Mouse (Mus musculus) embryonic fibroblast, embryonic 13.5 days (primary cell): ENCODE data around the gene Myo9a. TPM values are rescaled to one million over a fixed set of nuclear protein-coding genes. Genes with fewer than 3 reads are reported as not detected.
"Not testable (repeated sequence)": the region's sequence is repeated elsewhere in the genome, so short reads cannot be mapped to it uniquely, and the experiment has no call there.

Source experiments
- H3K27ac ChIP-seq: 2 replicates; pipeline ENCODE4 v1.5.1; 2012; ENCODE audit warnings: low read length, control low read depth, inconsistent platforms; ENCODE audit not compliant: insufficient read depth
- H3K4me1 ChIP-seq: 2 replicates; pipeline ENCODE4 v1.6.1; 2011; ENCODE audit warnings: low read length; ENCODE audit not compliant: control insufficient read depth, insufficient read depth
- H3K4me3 ChIP-seq: 2 replicates; pipeline ENCODE4 v1.5.1; 2011; ENCODE audit warnings: mild to moderate bottlenecking, control low read depth, low read length; ENCODE audit not compliant: insufficient read depth
- CTCF ChIP-seq: IDR thresholded peaks from 2 replicates; pipeline ENCODE4 v1.5.1; 2011; ENCODE audit warnings: mild to moderate bottlenecking, control low read depth, low read length, moderate library complexity, borderline replicate concordance; ENCODE audit not compliant: insufficient read depth
- POLR2A ChIP-seq: IDR thresholded peaks from 2 replicates; pipeline ENCODE4 v1.6.1; 2011; ENCODE audit warnings: low read depth, mild to moderate bottlenecking, control low read depth, low read length, moderate library complexity
- polyA plus RNA-seq: library from polyadenylated mRNA; stranded (reverse); fragments of >200 nt; gene quantifications from 2 replicates; pipeline ENCODE4 v1.2.4, GENCODE M21; 2011; ENCODE audit warnings: low read depth; ENCODE audit not compliant: missing spikeins, insufficient read length

Myo9a gene
- polyA plus RNA-seq, 1 experiment, result 38.4 TPM

- Histone ChIP-seq H3K27ac (no peak overlapping the region), H3K4me3 (no peak overlapping the region), H3K4me1 (no peaks in the 10 kb centered on the region)
- TF ChIP-seq CTCF (no peak), POLR2A (no peak)
Observed at GRCm38 (mm10) chr9:59949511-59949910, 198.8 kb downstream of the Myo9a start.

GRCm38 (mm10) chr9:59949981-59950380, 199.3 kb downstream of the Myo9a start:
- TF ChIP-seq POLR2A (no peak), CTCF (no peak)
- no peak overlapping the region for H3K4me3 ChIP-seq
- H3K4me1 ChIP-seq, result no peaks in the 10 kb centered on the region
- no peak overlapping the region for H3K27ac ChIP-seq

- Histone ChIP-seq H3K4me1 (no peaks in the 10 kb centered on the region), H3K4me3 (no peak overlapping the region), H3K27ac (no peak overlapping the region)
- TF ChIP-seq CTCF, result no peak
- no peak for TF ChIP-seq POLR2A
Observed at GRCm38 (mm10) chr9:59951001-59951750, 200.5 kb downstream of the Myo9a start.

GRCm38 (mm10) chr9:59951943-59952342, 201.2 kb downstream of the Myo9a start:
- Histone ChIP-seq H3K4me3 (no peak overlapping the region), H3K4me1 (no peaks in the 10 kb centered on the region), H3K27ac (no peak overlapping the region)
- TF ChIP-seq CTCF (no peak), POLR2A (no peak)

- Histone ChIP-seq H3K4me3 (no peak overlapping the region), H3K27ac (no peak overlapping the region), H3K4me1 (no peaks in the 10 kb centered on the region)
- no peak for TF ChIP-seq POLR2A
- TF ChIP-seq CTCF, result no peak
Observed at GRCm38 (mm10) chr9:59952515-59953070, 201.9 kb downstream of the Myo9a start.

GRCm38 (mm10) chr9:59953556-59953955, 202.9 kb downstream of the Myo9a start:
- H3K4me1 ChIP-seq, result no peaks in the 10 kb centered on the region
- H3K4me3 ChIP-seq, result no peak overlapping the region
- H3K27ac ChIP-seq, result no peak overlapping the region
- TF ChIP-seq CTCF, result no peak
- no peak for TF ChIP-seq POLR2A

GRCm38 (mm10) chr9:59955199-59955598, 204.5 kb downstream of the Myo9a start:
- Histone ChIP-seq H3K27ac (no peak overlapping the region), H3K4me3 (no peak overlapping the region)
- TF ChIP-seq POLR2A (no peak), CTCF (no peak)

GRCm38 (mm10) chr9:59955692-59956091, 205.0 kb downstream of the Myo9a start:
- no peak overlapping the region for H3K27ac ChIP-seq
- TF ChIP-seq CTCF, result no peak
- TF ChIP-seq POLR2A, result no peak
- H3K4me1 ChIP-seq, result no peaks in the 10 kb centered on the region
- no peak overlapping the region for H3K4me3 ChIP-seq

More at GRCm38 (mm10) chr9:59955199-59955598, 204.5 kb downstream of the Myo9a start:
- H3K4me1 ChIP-seq, result no peaks in the 10 kb centered on the region

GRCm38 (mm10) chr9:59956496-59956895, 205.8 kb downstream of the Myo9a start:
- no peaks in the 10 kb centered on the region for H3K4me1 ChIP-seq
- TF ChIP-seq POLR2A (no peak), CTCF (no peak)
- no peak overlapping the region for H3K4me3 ChIP-seq
- H3K27ac ChIP-seq, result no peak overlapping the region

GRCm38 (mm10) chr9:59958115-59958514, 207.4 kb downstream of the Myo9a start:
- H3K4me1 ChIP-seq, H3K4me3 ChIP-seq, H3K27ac ChIP-seq: not testable (repeated sequence)
